Mouse (Mus musculus) brain, adult 10 weeks (tissue): ENCODE measurements around the gene 1700001C19Rik. TPM values are rescaled to one million over a fixed set of nuclear protein-coding genes. Genes with fewer than 3 reads are reported as not detected.

Experiments used
- polyA plus RNA-seq: library from polyadenylated mRNA; stranded (reverse); fragments of 350-450 nt; fragmentation: Illumina TruSeq; extraction: RNeasy Lipid Tissue Mini Kit (QIAGEN cat#74804); gene quantifications from one replicate; pipeline ENCODE4 v1.2.3, GENCODE M21; 2015; ENCODE audit warnings: low read depth, low replicate concordance

1700001C19Rik gene
- polyA plus RNA-seq = not detected

GRCm38 (mm10) chr17:47436907-47437547, at the start of gene 1700001C19Rik:
TSS of gene 1700001C19Rik (minus strand) at chr17:47437376.

DNA sequence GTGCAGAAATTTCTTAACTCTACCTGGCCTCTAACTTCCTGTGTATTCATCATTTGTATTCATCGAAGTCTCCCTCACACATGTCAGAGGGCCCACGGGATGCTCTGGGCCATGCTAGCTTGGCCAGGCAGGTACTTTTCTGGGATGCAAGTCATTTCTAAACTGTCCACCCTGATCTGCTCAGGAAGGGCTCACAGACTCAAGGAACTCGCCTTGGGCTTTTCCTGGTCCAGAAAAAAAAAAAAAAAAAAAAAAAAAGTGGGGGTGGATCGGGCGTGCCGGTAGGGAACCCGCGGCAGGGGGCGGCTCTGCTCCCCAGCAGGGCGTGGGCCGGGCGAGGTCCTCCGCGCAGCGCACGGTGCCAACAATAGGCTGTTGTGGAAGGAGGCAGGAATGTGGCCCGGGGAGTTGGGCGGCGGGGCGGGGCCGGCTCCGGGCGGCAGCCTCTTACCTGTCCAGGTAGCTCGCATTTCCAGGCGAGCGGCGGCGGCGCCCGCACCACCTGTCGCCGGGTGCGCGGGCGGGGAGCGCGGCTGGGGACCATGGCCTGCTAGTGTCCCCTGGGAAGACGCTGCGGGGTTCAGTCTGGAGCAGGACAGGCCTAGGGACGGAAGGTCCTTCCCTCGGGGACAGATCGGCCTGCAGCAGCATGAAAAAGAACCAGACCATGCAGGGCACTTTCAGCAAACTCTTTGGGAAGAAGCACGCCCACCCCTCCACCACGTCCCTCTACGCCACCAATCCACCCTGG, 845 bp downstream of the 1700001C19Rik start, which contains the start of gene AI661453:
Gene AI661453 (plus strand): TSS at position 460 of the 751 bp plus-strand sequence.

DNA sequence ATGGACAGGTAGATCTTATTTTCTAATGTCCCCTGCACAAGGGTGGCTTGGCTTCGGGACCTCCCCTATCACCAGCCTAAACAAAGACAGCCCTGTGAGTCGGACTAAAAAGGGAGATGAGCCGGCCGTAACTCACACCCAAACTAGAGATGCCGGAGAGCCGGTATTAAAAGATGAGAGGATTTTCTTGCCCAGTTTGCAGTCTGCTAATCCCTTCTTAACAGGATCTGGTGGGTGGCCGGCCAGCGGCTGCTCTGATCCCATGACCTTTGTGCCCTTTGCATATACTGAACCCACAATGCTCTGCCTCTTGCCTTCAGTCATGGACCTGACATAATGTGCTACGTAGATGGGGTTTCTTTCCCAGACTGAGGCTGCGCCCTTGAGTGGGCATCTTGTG, 36.7 kb downstream of the 1700001C19Rik start, which contains the start of gene Guca1a:
Gene Guca1a (minus strand): TSS at position 134 of the 400 bp plus-strand sequence.

GRCm38 (mm10) chr17:47385145-47385544, 52.0 kb downstream of the 1700001C19Rik start, which contains the start of gene Guca1b:
TSS of gene Guca1b (plus strand) at chr17:47385393.

GRCm38 (mm10) chr17:47368401-47369086, 68.6 kb downstream of the 1700001C19Rik start, which contains the start of gene Mrps10:
TSS of gene Mrps10 (plus strand) at chr17:47368887.

Other genes starting within 250 kb of the 1700001C19Rik start
- 64.4 TPM for gene Mrps10, start 68.5 kb downstream of the 1700001C19Rik start, polyA plus RNA-seq
- gene Guca1b, start 52.0 kb downstream of the 1700001C19Rik start, polyA plus RNA-seq = 0.62 TPM
- not detected for gene Guca1a, start 36.8 kb downstream of the 1700001C19Rik start, polyA plus RNA-seq
- gene AI661453, start 761 bp downstream of the 1700001C19Rik start, polyA plus RNA-seq = 0.25 TPM
- 21.7 TPM for gene Taf8, start 64.9 kb upstream of the 1700001C19Rik start, polyA plus RNA-seq
- gene Ccnd3, start 67.7 kb upstream of the 1700001C19Rik start, polyA plus RNA-seq = 23.5 TPM
- 16.8 TPM for gene Bysl, start 174.1 kb upstream of the 1700001C19Rik start, polyA plus RNA-seq
- gene Med20, start 174.2 kb upstream of the 1700001C19Rik start, polyA plus RNA-seq = 24.9 TPM
- gene Gm20517, start 174.2 kb upstream of the 1700001C19Rik start, polyA plus RNA-seq = 3.6 TPM
- gene Usp49, start 193.3 kb upstream of the 1700001C19Rik start, polyA plus RNA-seq = 6.8 TPM